Mouse (Mus musculus): ENCODE results near the gene Tctex1d2.
A peak's percentile ranks its signal among the peaks of the same experiment; 100 is the strongest.

Tctex1d2 gene

DNA sequence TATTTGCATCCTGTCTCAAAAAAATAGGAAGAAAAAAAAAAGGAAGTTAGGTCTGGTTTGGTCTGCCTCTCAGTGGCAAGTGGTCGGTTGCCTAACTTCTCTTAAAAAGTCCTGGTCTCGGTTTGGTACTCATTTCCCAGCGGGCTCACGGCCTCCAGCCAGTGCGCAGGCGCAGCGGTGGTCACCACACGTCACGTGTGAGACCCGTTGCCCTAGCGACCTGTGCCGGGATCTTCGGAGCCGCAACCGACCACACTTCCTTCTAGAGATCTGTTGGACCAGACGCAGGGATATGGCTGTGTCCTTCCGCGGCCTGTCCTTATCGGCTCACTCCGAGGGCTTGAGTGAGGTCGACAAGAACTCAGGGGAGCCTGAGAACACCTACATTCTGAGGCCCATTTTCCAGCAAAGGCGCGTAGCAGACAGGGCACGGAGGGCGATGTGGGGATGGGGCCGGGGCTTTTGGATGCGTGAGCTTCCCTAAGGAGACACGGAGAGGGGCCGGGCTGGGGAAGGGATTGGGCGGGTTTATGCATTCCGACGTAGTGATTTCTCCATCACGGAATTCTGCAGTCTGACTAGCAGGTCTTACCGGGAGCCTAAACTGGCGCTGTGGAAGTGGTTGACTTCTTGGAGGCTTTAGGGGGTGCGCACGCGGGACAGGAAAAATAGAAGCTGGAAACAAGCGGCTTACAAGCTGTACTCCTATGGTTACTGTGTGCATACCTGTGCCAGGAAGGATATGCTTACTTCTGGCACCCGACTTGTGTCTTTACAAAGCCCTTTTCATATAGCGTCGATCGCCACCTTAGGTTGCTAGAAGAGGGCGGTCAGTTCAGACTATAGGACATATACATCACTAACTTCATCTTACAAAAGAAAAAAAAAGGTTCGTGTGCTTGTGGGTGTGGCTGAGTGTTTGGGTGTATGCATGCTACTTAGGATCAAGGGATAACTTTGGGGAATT lies at the start of gene Tctex1d2:
Gene Tctex1d2, plus strand, starts transcription at position 186 of the 967 bp plus-strand sequence.
- peak; percentile 87 to 93 for DNase-seq (ENCODE audit: low spot score in 2 of 2)

DNA sequence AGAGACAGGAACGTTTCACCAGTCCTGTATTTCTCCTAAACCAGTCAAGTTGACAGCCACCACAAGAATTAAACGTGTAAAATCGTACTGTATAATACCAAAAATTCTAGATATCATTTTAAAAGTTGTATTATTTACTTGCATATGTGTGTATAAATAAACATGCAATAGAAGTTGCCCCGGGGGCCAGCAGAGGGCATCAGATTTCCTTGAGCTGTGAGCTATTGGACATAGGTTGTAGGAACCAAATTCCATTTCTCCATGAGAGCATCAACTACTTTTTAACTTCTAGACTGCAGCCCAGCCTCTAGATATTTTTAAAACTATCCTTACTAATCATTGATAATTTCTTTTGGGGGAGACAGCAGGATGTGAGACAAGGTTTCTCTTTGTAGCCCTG lies 48.2 kb upstream of the Tctex1d2 start:
- DNase-seq (ENCODE audit: low spot score in 2 of 2), result peak in 1 of 2 experiments; percentile 15

DNA sequence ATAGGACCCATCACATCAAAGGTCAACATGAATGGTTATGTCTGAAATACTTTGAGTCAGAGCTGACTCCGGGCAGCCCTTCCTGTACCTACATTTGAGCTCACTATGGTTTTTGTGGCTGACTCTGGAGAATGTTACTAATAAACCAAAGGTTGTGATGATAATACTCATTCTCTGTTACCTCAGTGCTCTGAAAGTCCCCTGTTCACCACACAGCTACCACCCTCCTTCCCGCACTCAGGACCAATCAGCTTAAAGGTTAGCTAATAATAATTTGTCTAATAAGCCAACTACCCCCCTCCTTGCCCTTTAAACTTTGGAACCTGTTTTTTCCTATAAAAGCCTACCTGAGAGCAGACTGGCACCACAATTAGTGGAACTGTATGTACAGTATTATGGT lies 39.9 kb upstream of the Tctex1d2 start:
- no peak for DNase-seq (ENCODE audit: low spot score in 2 of 2)

DNA sequence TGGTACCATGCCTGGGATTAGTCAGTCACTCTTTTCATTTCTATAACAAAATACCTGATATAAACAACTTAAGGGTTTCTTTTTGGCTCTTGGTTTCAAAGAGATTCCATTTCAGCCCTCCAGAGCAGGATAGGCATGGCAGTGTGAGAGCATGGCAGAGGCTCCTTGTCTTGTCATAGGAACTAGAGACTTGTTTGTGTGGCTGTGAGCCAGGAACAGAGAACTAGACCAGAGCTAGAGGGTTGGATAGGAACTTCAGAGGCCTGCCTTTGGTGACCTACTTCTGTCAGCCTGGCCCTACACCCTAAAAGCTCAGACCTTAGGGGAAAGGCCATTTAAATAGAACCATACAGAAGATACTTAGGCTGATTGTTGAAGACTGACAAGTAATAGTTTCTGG lies 36.6 kb upstream of the Tctex1d2 start:
- no peak for DNase-seq (ENCODE audit: low spot score in 2 of 2)

DNA sequence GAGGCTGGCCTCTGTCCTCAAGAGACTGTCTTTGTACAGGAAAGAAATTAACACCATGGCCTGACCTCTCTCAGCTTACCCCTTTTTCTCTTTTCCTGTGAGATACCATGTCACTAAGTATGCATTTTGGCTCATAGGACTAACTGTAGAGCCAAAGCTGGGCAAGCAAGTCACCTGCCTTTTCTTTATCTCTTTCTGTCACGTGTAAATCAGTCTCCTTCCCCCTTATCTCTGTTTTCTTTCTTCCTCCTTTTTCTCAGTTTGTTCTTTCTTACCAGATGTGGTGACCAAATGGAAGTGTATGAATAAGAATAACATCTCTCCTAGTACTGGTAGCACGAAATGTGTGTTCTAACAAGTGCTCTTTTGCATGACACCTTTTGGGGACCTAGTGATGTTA lies 34.6 kb upstream of the Tctex1d2 start:
- no peak for DNase-seq (ENCODE audit: low spot score in 2 of 2)

DNA sequence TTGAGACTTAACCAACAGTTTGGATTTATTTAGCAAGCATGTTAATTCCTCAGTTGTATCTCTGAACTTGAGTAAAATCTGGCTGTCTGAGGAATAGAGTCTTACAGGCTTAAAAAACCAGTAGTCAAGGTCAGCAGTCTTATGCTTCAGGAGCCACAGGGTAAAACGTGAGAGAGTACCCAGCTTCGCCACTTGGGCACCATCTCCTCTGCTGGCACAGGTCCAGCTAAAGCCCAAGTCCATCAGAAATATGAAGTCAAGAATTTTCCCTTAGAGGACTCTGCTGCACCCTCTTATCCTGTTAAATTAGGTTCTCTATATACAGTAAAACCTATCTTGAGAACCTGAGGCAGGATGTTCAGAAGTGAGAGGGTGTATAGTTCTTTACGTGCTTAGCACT lies 32.7 kb upstream of the Tctex1d2 start:
- DNase-seq (ENCODE audit: low spot score in 2 of 2), result no peak

DNA sequence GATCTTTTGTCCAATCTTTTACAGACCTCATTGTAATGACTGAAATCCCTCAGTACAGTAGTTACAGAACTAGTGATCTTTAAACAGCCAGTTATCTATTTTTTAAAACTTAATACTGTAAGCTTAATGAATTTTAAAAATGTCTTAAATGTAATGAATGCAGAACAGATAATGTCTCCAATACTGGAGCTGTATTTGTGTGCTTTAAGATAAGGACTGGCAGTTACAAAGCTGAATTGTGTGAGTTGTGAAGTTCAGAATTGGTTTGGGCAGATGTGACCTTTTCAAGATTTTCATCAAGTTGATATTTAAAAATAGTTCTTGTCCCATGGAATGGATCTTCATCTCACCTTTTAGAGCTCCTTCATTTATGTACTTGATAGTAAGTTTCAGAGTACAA lies 30.5 kb upstream of the Tctex1d2 start:
- no peak for DNase-seq (ENCODE audit: low spot score in 2 of 2)

DNA sequence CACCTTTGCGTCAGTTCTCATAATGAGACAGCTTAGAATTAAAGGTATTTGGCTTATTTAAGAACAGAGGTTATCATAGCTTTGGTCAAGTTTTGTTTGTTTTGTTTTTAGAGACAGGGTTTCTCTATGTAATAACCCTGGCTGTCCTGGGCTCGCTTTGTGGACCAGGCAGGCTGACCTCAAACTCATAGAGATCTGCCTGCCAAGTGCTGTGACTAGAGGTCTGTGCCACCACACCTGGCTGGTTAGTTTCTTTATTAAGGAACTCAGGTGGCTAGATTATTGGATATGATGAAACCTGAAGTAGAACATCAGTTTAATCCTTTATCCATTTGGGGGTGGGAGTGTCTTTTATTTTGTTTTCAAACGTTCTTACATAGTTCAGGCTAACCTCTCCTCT lies 29.7 kb upstream of the Tctex1d2 start:
- DNase-seq (ENCODE audit: low spot score in 2 of 2), result no peak

DNA sequence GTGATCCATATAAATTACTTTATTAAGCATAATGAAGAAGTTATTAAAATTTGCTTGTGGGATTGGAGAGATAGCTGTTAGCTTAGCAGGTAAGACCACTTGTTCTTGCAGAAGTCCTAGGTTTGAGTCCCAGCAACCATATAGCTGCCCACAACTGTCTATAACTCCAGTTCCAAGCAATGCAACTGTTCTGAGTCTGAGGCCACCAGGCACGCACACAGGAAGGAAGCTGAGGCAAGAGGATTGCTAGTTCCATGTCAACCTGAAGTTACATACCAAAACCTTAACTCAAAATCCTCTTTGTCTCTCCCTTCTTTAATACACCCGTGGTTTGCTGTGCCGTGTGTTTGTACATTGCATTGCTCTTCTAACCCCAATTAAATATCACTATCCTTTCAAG lies 28.6 kb upstream of the Tctex1d2 start:
- DNase-seq (ENCODE audit: low spot score in 2 of 2), result no peak

DNA sequence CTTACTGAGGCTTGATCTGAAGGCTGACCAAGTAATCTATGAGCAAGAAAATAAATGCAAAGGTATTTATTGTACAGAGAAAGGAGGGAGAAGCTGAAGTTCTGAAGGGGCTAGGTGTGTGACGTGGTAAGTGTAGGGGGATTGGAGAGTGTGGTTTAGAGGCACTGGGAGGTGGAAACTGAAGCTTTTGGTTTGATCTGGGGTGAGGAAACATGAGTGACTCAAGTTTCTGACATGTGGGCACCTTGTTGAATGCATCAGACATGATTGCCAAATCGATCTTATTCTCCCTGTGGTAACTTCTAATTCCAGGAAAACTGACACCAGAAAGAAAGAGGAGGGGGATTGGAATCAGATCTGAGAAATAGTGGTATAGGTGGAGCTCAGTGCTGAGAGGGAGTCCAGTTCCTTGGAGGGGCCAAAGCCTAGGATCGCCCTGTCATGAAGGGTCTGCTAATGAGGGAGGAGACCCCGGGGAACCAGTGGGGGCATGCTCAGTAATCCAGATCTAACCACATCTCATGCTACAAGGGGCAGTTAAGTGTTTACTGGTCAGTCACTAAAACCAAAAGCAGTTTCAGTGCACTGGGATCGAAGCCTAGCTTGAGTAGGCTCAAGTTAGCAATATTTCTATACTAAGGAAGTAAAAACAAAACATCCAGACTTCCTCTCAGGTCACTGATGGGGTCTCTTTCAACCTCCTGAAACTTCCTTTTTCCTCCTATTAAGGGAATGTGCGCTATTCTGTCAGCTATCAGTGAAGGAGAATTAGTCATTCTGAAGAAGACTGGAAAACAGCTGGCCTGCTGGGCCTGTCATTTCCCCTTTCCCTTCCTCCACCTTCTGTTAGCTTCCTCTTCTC lies 23.6 kb upstream of the Tctex1d2 start:
- DNase-seq (ENCODE audit: low spot score in 2 of 2), result no peak

DNA sequence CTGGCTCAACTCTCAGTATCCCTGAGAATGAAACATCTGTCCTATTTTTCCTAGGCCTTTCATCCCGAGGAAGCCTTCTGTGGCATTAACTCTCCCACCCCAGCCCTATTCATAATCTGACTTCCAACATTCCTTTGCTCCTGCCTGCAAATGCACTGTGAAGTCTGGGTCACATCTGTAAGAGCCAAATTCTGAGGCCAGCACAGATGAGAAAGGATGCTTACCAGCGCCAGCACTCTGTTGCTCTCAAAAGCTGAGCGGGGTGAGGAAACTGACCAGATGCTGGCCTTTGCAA lies 23.0 kb upstream of the Tctex1d2 start:
- DNase-seq (ENCODE audit: low spot score in 2 of 2), result no peak

DNA sequence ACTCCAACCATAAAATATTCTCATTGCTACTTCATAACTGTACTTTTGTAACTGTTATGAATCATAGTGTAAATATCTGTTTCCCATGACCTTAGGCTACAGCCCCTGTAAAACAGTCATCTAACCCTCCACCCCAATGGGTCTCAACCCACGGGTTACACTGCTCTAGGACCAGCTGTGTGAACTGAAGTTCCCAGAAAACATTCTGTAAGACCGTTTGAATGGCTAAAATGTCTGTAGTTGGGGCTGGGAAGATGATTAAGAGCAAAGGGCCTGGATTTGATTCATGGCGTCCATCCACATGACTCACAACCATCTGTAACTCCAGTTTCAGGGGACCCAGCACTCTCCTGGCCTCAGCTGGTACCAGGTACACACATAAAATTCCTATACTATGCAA lies 21.3 kb upstream of the Tctex1d2 start:
- no peak for DNase-seq (ENCODE audit: low spot score in 2 of 2)

DNA sequence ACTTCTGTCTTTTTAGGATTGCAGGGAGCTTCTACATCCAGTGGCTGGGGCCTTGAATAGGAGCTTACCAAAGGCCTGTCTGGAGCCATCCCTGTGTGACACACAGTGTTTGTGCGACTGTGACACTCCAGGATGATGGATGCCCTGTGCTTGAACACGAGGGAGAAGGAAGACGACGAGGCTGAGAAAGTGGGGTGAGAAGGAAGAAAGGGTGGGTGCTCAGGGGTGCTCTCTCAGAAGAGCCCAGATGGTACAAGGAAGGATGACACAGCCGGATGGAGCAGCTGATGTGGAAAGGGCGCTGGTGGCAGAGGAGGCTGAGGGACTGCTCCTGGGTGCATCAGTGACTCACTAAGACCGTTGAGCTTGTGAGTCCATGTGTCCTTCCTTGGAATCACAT lies 19.2 kb upstream of the Tctex1d2 start, which contains the start of gene Tm4sf19:
Gene Tm4sf19, plus strand, starts transcription at position 240 of the 400 bp plus-strand sequence.
- no peak for DNase-seq (ENCODE audit: low spot score in 2 of 2)

DNA sequence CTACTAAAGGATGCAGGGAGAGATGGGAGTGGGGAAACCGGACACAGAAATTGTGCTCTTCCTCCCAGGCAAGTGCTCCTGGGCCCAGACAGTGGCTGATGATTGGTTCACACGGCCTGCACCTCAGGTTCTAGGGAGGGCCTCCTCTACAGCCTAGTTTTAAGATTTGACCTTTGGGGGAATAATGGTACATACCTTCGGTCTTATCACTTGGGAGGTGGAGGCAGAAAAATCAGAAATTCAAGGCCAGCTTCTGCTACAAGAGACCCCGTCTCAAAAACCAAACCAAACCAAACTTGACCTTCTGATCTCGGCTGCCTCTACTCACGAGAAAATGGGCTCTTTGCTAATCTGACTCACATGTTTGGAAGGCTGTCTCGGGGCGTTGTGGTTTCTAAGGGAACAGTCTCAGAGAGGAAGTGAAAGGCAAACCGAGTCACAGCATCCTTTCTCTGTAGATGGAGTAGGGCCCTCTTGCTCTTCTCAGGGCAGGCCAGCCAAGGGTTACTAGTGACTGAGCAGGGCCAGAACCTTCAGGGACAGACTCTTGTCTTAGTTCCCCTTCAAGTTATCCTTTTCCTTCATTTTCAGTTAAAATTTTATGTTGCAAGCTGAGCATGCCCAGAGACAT lies 18.1 kb upstream of the Tctex1d2 start:
- DNase-seq (ENCODE audit: low spot score in 2 of 2), result no peak

DNA sequence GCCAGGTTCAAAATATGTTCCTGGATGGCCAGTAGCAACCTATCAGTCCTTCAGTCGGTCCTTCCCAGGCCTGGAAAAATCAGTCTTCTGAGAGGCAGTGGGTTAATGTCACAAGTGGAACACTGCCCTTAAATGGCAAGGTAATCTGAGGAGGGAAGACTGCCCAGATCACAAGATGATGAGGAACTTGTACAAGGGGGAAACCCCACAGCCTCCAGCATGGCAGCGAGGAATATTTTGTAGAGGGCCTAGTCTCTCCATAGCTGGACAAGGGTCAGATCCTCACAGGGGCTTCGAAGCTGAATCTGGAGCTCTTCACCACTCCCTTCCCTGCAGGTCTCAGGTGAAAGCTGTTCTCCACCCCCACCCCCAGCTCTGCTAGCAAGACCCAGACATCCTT lies 16.7 kb upstream of the Tctex1d2 start:
- no peak for DNase-seq (ENCODE audit: low spot score in 2 of 2)

DNA sequence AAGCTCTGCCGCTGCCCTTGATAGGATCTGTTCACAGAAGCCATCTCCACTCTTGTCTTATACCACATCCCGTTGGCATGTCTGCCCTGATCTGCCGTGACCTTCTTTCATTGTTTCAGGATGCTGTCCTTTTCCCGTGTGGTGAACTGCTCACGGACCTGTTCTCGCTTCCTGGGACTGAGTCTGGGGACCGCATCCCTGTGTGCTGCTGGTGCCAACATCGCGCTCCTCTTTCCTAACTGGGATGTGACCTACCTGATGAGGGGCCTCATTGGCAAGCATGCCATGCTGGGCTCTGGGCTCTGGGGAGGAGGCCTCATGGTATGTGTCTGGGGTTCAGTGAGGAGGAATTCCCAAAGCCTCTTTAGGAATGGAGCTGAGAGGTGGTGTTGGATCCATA lies 13.8 kb upstream of the Tctex1d2 start:
- no peak for DNase-seq (ENCODE audit: low spot score in 2 of 2)

DNA sequence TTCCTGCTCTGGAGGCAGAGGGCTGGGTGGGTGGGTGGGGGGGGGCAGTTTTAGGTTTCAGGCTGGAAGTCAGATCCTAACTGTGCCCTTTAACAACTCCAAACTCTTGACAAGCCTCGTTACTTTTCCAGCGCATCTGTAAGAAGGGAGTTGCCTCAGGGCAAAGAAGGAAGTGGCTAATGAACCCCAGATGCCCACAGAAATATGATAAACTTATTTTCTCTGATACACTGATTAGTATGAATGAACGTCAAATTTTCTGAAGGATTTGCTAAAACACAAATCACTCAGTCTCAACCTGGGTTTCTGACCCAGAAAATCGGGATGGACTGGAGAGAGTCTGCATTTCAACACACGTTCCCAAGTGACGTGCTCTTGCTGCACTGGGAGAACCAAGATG lies 12.8 kb upstream of the Tctex1d2 start:
- DNase-seq (ENCODE audit: low spot score in 2 of 2), result no peak

DNA sequence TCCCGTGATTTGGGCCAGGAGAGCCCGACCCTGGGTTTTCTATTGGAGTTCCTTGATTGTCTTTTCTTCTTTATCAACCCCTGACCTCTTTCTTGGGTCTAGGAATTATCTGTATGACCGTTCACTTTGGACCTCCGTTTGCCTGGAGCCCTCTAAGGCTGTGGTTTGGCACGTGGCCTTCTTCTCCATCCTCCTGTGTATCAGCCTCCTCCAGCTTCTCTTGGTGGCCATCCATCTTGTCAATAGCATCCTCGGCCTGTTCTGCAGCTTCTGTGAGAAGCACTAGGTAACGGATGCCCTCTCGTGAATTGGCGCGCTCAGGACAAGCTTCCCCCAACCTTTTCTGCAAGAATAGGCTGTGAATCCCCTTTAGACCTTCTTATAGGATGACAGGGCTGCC lies 11.8 kb upstream of the Tctex1d2 start:
- DNase-seq (ENCODE audit: low spot score in 2 of 2), result no peak

DNA sequence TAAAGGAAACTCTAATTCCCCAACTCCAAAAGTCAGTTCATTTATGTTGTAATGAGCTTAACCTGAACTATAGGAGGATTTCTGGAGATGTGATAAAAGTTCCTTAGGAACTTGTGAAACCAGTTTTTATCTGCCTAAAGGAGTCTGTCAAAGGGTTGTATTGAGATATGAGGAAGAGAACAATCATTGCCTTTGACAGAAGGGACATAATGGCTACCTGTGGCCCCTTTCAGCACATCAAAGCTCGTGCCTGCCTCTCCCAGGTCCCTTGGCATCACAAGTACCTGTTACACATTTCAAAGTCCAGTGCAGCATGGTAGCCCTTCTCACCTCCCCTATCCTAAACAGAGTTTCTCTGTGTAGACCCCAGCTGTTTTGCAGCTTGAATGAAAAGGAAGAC lies 2.0 kb upstream of the Tctex1d2 start:
- no peak for DNase-seq (ENCODE audit: low spot score in 2 of 2)

DNA sequence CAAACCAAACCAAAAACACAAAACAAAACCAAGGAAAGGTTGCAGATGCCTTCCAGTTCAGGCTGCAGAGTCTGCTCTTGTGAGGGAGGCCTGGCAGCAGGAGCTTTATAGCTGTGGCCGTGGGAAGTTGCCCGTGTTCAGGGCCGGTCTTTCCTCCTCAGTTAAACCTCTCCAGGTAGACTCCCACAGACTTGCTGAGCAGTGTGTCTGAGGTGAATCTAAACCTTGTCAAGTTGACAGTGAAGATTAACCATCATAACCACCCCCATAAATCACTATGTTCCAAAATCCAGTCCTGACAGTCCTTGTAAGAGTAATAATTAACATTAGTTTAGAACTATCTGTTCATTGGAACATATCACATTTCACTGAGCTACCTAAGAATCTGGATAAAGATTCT lies 8.0 kb downstream of the Tctex1d2 start:
- no peak for DNase-seq (ENCODE audit: low spot score in 2 of 2)

DNA sequence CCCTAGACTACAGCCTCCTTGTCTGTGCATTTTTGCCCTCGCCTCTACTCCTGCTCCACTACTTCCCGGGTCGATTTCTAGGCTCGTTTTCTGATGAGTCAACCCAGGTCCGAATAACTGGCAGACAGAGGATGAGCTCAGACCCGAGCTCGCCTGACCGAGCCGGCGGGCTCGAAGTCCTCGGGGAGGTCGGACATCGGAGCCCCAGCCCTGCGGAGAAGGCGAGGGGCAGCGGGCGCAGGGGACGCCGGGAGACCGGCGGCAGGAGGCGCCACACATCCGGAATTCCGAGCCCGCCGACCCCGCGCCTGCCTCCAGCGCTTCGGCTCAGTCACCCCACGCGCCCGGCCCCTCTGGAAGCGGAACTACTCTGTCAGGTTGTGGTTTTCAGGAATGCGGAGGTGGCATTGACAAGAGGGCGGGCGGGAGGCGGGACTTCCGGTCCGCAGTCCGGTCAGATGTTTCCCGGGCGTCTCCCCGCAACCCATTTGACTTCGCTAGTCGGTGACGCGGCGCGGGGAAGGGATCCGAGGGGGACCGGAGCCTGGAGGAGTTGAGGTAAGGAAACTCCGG lies 11.1 kb downstream of the Tctex1d2 start, which contains the start of gene Pcyt1a:
Gene Pcyt1a, plus strand, starts transcription at position 448 of the 573 bp plus-strand sequence.
- DNase-seq (ENCODE audit: low spot score in 2 of 2), result peak; percentile 81 to 91

DNA sequence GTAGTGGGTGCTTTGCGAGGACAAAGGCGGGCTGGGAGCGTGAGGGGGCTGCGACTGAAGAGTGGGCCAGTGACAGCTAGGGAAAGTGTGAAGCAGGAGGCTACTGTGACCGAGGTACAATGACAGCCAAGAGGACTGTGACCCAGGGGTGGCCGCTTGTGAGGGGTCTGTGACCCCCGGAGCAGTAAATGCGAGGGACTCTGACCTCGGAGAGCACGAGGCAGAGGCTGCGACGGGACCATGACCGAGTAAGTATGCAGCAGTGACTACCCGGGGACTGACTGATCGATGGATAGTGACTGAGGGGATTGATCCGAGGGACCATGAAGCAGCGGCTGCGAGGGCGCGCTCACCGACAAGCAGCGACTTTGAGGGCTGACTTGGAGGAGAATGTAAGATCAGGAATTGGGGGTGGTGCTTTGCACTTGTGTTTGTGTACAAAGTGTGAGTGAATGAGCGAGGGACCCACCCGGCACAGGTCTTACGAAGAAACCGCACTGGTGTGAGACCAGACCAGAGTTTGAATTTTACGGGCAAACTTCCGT lies 11.6 kb downstream of the Tctex1d2 start:
- no peak for DNase-seq (ENCODE audit: low spot score in 2 of 2)

Data from cerebellum, postnatal 4 days (tissue).